Mouse (Mus musculus): Measurements from ENCODE around the gene Rbfox3.

The Rbfox3 gene

GRCm38 (mm10) chr11:118445843-118446242 lies 465.6 kb downstream of the Rbfox3 start:
- peak; percentile 67 for DNase-seq (ENCODE audit: low read depth, low spot score)

- peak; percentile 67 for DNase-seq (ENCODE audit: low read depth, low spot score)
These were observed 468.0 kb downstream of the Rbfox3 start for GRCm38 (mm10) chr11:118443201-118443970.

GRCm38 (mm10) chr11:118442691-118443090 lies 468.7 kb downstream of the Rbfox3 start:
- no peak for DNase-seq (ENCODE audit: low read depth, low spot score)
